Mouse (Mus musculus) ovary, postnatal 36 days (tissue): Measurements from ENCODE around the gene Tln2.

Source experiments
- DNase-seq: peaks from one replicate; pipeline ENCODE4 v3.0.0; 2022; ENCODE audit warnings: low spot score, mixed read lengths

The Tln2 gene

DNA sequence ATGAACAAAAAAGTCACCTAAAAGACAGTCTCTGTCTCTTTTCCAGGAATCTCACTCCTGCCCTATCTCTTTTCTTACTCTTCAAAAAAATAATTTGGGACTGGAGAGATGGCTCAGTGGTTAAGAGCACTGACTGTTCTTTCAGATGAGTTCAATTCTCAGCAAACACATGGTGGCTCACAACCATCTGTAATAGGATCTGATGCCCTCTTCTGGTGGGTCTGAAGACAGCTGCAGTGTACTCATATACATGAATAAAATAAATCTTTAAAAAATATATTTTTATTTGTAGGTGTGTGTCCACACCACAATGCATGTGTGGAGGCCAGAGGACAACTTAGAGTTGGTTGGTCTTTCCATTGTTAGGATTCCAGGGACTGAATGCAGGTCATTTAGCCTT lies 286.1 kb downstream of the Tln2 start:
- DNase-seq: no peak

- no peak for DNase-seq
Observed at GRCm38 (mm10) chr9:67270734-67271133, 288.8 kb downstream of the Tln2 start.

DNA sequence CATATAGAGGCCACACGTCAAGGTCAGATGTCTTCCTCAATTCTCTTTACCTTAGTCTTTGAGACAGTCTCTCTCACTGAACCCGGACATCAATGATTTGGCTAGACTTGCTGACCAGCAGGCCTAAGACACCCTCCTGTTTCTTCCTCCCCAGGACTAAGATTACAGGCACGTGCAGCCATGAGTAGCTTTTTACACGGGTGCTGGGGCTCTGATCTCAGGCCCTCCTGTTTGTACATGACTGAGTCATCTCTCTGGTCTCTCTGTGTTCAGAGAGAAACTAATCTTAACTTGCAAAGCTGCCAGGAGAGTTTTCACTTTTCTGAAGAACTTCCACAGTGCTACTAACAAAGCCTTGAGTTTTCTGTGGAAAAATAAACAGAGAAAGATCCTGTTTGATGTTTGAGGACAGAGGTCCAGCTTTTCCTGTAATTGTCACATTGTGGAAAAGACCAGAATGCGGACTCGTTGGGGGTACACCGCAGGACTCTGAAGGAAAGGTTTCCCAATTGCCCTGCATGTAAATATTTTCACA lies 289.4 kb downstream of the Tln2 start:
- DNase-seq: no peak

GRCm38 (mm10) chr9:67267276-67267990 lies 292.1 kb downstream of the Tln2 start:
- DNase-seq: no peak

- DNase-seq: no peak
Observed at GRCm38 (mm10) chr9:67265513-67265912, 294.0 kb downstream of the Tln2 start.

DNA sequence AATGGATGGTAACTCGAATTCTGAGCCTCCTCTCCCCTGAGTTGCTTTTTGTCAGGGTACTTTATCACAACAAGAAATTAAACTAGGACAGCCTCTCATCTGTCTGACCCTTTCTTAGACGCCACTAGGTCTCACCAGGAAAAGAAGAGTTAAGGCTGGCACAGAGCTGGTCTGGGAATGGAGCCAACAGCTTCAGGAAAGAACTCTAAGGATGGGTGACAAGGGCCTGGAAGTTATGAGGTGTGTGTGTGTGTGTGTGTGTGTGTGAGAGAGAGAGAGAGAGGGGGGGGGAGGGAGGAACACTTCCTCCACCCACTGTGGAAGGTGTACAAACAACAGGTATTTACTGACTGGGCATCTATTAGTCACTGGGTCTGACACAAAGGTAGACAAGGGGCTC lies 294.6 kb downstream of the Tln2 start:
- no peak for DNase-seq

- DNase-seq: no peak
Observed at GRCm38 (mm10) chr9:67260835-67261599, 298.5 kb downstream of the Tln2 start.

DNA sequence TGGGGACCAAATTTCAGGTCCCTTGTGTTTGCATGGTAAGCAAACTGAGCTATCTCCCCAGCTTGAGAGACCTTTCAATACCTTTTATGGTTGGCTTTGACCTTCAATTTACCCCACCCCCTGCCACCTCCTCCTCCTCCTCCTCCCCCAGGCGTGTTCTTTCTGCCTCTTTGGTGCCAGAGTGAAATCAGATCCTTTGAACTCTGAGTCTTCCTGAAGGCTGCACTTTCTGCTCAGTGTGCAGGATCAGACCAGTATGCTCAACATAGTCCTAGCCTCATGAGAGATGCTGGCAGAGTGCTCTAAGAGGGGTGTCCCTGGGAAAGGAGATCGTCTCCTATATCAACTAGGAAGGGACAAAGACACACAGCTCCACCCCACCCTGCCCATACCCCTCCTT lies 309.4 kb downstream of the Tln2 start:
- DNase-seq: no peak

DNA sequence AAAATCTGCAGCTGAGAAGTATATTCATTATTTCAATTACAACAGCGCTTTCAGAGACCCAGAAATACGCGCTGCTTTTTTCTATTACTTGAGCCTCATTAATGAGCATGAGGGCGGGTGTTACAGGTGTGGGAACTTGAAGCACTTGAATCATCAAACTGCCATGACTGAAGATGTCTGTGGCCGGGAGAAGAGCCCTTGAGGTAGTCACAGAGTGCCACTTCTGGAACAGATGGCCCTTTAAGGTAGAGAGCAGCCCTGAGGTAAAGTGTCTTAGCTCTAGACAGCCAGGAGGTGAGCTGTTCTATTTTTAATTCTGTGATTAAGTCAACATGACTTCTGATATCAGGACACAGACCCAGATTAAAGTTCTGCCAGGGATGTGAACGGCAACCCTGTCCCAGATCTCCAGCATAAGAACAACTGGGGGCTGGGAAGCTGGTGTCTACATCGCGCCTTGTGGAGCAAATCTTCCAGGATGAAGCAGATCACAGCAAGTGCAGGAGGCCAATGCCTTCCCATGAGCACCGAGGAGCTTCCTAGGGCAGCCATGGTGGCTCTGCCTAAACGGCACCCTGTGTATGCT lies 312.0 kb downstream of the Tln2 start:
- no peak for DNase-seq

DNA sequence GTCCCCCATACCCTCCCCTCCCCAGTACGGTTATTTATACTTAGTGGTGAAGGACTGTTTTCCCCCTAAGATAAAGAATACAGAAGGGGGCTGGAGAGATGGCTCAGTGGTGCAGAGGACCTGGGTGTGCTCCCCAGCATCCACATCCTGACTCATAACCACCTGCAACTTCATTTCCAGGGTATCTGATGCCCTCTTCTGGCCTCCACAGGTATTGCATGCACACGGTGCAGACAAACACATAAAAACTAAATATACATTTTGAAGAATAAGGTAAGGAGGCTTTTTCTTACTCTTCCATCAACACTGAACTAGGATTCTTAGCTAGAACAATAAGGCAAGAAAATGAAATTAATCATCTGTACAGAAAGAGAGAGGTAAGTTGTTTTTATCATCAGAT lies 314.2 kb downstream of the Tln2 start:
- no peak for DNase-seq

DNA sequence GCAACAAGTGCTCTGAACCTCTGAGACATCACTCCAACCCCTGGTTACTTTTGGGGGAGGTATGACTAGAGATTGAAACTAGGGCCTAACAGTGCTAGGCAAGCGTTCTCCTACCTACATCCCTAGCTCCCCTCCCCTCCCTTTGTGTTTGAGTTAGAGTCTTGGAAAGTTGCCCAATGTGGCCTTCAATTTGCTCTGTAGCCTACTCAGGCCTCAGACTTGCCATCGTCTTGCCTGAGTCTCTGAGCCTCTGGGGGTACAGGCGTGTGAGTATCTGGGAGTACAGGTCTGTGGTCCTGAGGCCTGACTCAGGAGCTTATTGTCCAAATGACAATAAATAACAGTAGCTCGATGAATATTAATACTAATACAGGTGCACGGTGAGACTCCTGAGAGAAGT lies 317.8 kb downstream of the Tln2 start:
- DNase-seq: no peak

GRCm38 (mm10) chr9:67240456-67240855 lies 319.0 kb downstream of the Tln2 start:
- DNase-seq: peak; percentile 51

DNA sequence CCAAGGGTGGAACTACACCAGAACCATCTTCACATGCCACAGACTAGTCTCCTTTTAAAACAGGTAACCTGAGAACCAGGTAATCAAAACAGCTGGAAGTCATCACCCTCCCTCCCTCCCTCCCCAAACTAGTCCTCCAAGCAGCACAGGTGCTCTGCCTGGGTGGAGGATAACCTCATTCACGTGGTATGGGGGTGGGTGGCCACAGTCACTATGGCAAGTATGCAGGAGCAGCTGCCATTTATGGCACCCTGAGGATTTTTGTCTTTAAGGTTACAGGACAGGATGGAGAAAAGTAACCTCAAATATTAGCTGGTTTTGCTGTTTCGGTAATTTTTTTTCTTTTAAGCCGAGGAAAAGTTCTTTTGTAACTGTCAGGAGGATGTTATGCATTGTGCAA lies 322.5 kb downstream of the Tln2 start:
- DNase-seq: no peak

DNA sequence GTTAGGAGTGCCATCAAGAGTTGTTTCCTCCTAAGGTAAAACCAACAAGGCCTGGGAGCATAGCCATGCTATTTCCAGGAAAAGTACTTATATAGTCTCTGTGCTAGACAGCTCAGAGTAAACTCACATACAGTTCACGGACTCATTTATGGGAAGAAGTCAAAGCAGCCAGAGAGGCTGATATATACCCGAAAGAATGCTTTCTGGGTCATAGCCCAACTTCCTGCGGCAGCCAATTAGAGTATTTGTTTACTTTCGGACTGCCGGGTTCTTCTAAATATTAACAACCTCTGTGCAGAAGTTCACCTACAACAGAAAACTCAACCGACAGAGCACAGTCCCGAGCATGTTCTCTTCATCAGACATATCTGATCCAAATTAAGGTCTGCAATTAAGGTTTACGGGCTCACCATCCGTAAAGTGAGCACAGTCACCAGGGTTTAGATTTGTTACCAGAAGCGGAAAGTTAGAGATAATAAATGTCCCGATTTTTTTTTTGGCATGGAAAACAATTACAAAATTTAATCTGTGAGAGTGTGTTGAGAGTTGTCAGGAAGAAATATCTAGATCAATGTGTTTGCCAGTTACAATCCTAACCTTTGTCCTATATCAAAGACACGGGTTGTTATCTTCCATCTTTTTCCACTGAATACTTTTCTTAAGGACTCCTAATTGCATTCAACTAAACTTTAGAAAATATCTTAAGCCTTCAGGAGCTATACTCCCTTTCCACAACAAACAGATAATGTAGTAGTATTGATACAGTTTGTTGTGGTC lies 323.9 kb downstream of the Tln2 start:
- no peak for DNase-seq

- no peak for DNase-seq
Observed at GRCm38 (mm10) chr9:67229033-67229432, 330.5 kb downstream of the Tln2 start.

DNA sequence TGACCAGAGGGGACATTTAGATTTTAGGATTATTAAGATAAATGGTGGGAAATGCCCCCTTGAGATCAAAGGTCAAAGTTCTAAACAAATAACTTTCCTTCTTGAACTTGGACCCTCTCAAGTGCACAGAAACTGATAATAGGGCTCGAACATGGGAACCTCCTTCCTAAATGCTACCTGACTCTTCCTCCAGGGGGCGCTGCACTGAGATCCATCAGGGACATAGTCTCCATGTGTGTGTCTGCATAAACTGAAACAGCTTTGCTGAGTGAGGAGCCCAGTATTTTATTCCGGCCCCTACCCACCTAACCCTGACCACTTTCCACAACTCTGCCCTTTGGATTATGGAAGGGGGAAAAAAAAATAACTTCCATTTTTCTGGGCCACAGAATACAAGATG lies 339.1 kb downstream of the Tln2 start:
- no peak for DNase-seq

DNA sequence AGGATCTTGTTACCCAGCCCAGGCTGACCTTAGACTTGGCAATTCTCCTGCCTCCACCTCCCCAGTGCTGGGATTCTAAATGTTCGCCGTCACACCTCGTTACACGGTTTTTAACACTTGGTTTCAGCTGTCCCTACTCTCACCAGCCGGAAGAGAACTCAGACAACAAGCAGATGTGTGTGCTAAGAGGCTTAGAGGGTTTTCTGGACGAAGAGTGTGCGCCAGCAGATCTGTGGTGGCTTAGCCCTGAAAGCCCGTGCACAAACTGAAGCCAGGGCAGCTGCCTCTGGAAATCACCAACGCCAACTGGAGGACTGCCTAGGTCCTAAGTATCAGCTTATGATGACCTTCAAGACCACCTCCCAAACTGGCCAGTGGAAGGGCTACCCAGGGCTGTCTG lies 341.5 kb downstream of the Tln2 start:
- no peak for DNase-seq

DNA sequence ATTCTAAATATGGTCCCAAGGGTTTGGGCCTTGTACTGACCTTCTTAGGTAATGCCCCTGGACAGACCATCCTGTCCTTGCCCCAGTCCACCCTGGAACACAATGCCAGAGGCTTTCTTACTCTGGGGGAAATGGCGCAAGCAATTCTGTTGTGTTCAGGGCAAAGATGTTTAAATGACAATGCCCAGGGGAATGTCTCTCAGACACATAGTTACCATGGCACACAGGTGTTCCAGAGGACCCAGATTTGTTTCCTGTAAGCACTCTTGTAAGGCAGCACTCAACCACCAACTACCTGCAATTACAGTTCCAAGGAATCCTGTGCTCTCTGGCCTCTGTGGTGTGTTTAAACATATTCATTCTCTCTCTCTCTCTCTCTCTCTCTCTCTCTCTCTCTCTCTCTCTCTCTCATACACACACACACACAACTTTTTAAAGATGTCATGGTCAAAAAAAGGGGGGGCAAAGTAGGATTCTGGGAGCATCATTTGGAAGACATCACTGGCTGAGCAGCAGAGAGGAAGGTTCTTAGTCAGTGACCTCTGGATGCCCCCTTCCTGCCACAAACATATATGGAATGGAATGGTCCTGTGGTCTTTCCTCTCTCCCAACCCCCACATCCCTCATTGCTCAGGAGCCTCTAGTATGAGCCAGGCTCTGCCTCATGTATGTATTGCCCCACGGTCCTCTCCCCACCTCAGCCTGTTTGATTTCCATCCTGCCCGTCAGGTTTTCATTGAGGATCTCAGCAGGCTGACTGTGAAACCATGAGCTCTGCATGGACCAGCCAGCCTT lies 345.1 kb downstream of the Tln2 start:
- no peak for DNase-seq

GRCm38 (mm10) chr9:67213275-67213674 lies 346.2 kb downstream of the Tln2 start:
- peak; percentile 82 for DNase-seq

DNA sequence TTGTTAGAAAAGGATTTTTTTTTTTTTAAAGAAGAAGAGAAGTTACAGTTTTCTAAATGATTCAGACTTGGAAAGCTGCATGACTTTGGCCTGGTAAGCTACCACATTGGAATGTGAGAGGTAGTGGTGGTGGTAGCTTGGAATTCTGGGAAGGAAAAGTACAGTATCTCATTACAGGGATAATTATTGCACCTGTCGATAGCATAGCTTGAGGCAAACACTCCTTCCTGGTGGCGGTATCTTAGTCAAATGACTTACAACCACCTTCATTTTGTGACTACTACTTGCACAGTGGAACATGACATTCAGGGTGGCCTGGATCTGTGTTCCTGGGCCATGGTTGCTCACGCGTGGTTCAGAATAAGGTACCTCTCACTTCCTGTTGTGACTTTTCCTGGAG lies 348.3 kb downstream of the Tln2 start:
- DNase-seq: no peak

- DNase-seq: no peak
Observed at GRCm38 (mm10) chr9:67209451-67209850, 350.1 kb downstream of the Tln2 start.
